Mouse (Mus musculus): ENCODE measurements at regions not wholly inside any gene's neighbourhood (a gene's known extent, or its start where the extent isn't known, plus 50 kb on each side); places are given as distances from the start of the nearest gene placed in this dataset.

DNA sequence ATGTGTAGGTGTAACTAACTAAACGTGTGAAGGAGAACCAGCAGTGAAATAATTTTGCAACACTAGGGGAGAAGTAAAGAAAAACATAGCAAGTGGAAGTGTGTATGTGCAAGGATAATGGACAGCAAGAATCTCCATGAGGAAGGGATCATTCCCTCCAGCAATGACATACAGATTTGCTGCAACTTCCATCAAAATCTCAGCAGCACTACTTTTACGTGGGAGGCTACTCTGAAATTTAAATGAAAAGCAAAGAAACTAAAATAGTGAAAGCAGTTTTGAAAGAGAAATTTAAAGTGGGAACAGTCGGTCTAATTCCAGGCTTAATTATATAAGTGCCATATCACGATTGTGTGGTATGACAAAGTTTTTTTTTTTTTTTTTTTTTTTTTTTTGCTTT, 890.0 kb downstream of the Poteg start:
- TF ChIP-seq CTCF (IDR thresholded peaks at IDR 0.05; ENCODE audit: low read depth) = no peak
- TF ChIP-seq EP300 (IDR thresholded peaks at IDR 0.05; ENCODE audit: low read depth) = no peak

All from heart, postnatal 0 days (tissue).